In the genomic region with DNA sequence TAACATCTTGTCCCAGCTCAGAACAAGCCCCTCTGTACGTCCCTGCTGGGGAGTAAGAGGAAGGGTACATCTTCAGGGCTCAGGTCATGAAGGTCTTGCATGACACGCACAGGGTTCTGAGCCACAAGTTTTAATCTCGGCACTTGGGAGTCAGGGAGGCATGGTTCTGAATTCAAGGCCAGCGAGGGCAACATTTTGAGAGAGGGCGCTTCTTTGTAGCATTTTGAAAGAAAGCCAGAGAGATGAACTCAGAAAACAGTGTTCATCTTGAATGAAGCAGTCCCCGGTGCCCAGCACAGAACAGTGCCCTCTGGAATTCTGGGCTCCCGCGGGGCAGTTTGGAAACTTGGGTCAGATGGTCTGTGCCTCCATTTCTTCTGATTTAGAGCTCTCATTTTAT, we compare ENCODE assay signal across 32 mouse cellular contexts. TPM values are rescaled to one million over a fixed set of nuclear protein-coding genes. Genes with fewer than 3 reads are reported as not detected.
"Had no signal": no experiment of that assay in that cellular context is flagged by ENCODE, and none has a peak within 500 bp of the region (broad histone marks: within the 10 kb centered on the region; RNA-seq: fewer than 3 reads in every experiment).

No protein-coding gene starts in this region.

- H3K27me3 ChIP-seq: limb, embryonic 12.5 days; limb, embryonic 13.5 days; limb, embryonic 15.5 days; liver, embryonic 12.5 days; liver, embryonic 13.5 days; liver, embryonic 15.5 days; lung, embryonic 15.5 days; megakaryocyte, embryonic 14.5 days; midbrain, embryonic 12.5 days; midbrain, embryonic 13.5 days; midbrain, embryonic 15.5 days had no signal

- H3K4me2 ChIP-seq: limb, embryonic 12.5 days; limb, embryonic 13.5 days; limb, embryonic 15.5 days; liver, embryonic 11.5 days; liver, embryonic 12.5 days; liver, embryonic 13.5 days; liver, embryonic 15.5 days; lung, embryonic 14.5 days; lung, embryonic 15.5 days; midbrain, embryonic 12.5 days; midbrain, embryonic 13.5 days; midbrain, embryonic 15.5 days had no signal

- H3K9ac ChIP-seq: limb, embryonic 12.5 days; limb, embryonic 13.5 days; limb, embryonic 15.5 days; liver, embryonic 12.5 days; liver, embryonic 13.5 days; liver, embryonic 14.5 days; liver, embryonic 15.5 days; liver, postnatal 0 days; lung, embryonic 14.5 days; lung, embryonic 15.5 days; midbrain, embryonic 12.5 days; midbrain, embryonic 13.5 days; midbrain, embryonic 15.5 days had no signal

- H3K4me3 ChIP-seq: left cerebral cortex, adult 2 months; limb, embryonic 10.5 days; limb, embryonic 12.5 days; limb, embryonic 13.5 days; limb, embryonic 15.5 days; liver, embryonic 12.5 days; liver, embryonic 13.5 days; liver, embryonic 15.5 days; lung, embryonic 15.5 days; megakaryocyte, embryonic 14.5 days; midbrain, embryonic 10.5 days; midbrain, embryonic 12.5 days; midbrain, embryonic 13.5 days; midbrain, embryonic 15.5 days; myocyte had no signal

- H3K4me1 ChIP-seq: limb, embryonic 10.5 days; limb, embryonic 12.5 days; limb, embryonic 13.5 days; liver, embryonic 13.5 days; lung, embryonic 15.5 days; midbrain, embryonic 10.5 days; midbrain, embryonic 12.5 days; midbrain, embryonic 13.5 days; midbrain, embryonic 15.5 days had no signal

- H3K9me3 ChIP-seq: limb, embryonic 10.5 days; limb, embryonic 12.5 days; limb, embryonic 13.5 days; limb, embryonic 15.5 days; liver, embryonic 12.5 days; liver, embryonic 13.5 days; liver, embryonic 15.5 days; lung, embryonic 15.5 days; megakaryocyte, embryonic 14.5 days; midbrain, embryonic 10.5 days; midbrain, embryonic 12.5 days; midbrain, embryonic 13.5 days; midbrain, embryonic 15.5 days had no signal

- ATAC-seq: liver, embryonic 12.5 days; liver, postnatal 0 days; lung, postnatal 0 days; midbrain, embryonic 13.5 days; midbrain, embryonic 15.5 days; midbrain, embryonic 16.5 days had no signal

- DNase-seq: layer of hippocampus, postnatal 36 days; left cerebral cortex, postnatal 4 days; liver; liver, embryonic 13.5 days; liver, postnatal 0 days; lung, adult 18-20 months; lung, adult 2 months; lung, embryonic 14.5 days; lung, postnatal 10 days; lung, postnatal 14 days; lung, postnatal 36 days; lung, postnatal 4 days had no signal

- H3K27ac ChIP-seq: left cerebral cortex, adult 2 months; limb, embryonic 10.5 days; limb, embryonic 12.5 days; limb, embryonic 13.5 days; limb, embryonic 15.5 days; liver, embryonic 12.5 days; liver, embryonic 13.5 days; liver, embryonic 14.5 days; liver, embryonic 15.5 days; lung, embryonic 15.5 days; macrophage; midbrain, embryonic 10.5 days; midbrain, embryonic 12.5 days; midbrain, embryonic 13.5 days; midbrain, embryonic 15.5 days had no signal

RNA-seq across cellular contexts. Expression of a gene that starts 8.6 kb away (rescaled TPM):
- total RNA-seq: liver, adult 2 months had no signal
- polyA plus RNA-seq: liver, adult 2 months had no signal
